Comparison of ENCODE assay signal across 8 mouse cellular contexts in the genomic region with DNA sequence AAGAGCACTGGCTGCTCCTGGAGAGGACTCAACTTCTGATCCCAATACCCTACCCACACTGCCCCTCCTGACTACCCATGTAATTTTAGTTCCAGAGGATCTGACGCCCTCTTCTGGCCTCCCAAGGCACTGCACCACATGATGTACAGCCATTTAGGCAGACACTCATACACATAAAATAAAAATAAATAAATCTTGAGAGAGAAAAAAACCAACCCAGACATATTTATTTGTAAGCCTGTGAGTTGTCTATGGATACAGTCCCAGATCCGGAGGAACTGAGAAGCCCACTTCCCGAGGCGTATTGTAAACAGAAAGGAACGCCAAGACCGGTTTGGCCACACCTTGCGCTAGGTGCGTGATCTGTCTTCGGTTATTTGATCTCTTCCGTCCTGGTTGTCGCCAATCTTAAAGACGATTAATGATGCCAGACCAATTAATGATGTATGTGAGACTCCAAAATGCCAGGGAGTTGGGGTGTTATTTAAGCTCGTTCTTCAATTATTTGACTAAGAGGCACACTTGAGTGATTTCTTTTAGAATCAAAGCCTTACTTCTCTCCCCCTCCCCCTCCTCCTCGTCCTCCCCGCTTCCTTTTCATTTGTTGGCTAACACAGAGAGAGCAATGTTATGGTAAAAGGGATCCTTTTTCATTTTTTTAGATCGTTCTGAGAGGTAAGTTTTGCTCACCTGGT.
DNase-seq lines count a peak whose midpoint lies in the region; ATAC-seq lines count a peak whose summit lies in the region.

No protein-coding gene starts in this region.

- peak overlapping the region; percentile 35 for H3K4me2 ChIP-seq in embryonic facial prominence, embryonic 15.5 days (replicated peaks)
- peak overlapping the region; percentile 54 for H3K4me2 ChIP-seq in kidney, embryonic 15.5 days
- peak overlapping the region; percentile 58 for H3K4me2 ChIP-seq in stomach, embryonic 16.5 days (ENCODE audit: low read depth, low read length)

- H3K36me3 ChIP-seq in embryonic facial prominence, embryonic 15.5 days, result no peaks in the 10 kb centered on the region
- H3K36me3 ChIP-seq in kidney, embryonic 15.5 days, result no peaks in the 10 kb centered on the region
- H3K36me3 ChIP-seq in stomach, embryonic 16.5 days (ENCODE audit: control insufficient read depth, insufficient read depth, low read length), result no peaks in the 10 kb centered on the region

- peak; percentile 33 for DNase-seq in right cerebral cortex, postnatal 4 days
- DNase-seq in right cerebral cortex, adult 2 months (ENCODE audit: low spot score in 2 of 2), result no peak
- no peak for DNase-seq in adrenal gland, adult 18-20 months (ENCODE audit: low spot score in 2 of 2)
- DNase-seq in right cerebral cortex, adult 18-20 months, result no peak

- no peaks in the 10 kb centered on the region for H3K27me3 ChIP-seq in embryonic facial prominence, embryonic 15.5 days
- H3K27me3 ChIP-seq in kidney, embryonic 15.5 days, result no peaks in the 10 kb centered on the region
- no peaks in the 10 kb centered on the region for H3K27me3 ChIP-seq in stomach, embryonic 16.5 days (ENCODE audit: control insufficient read depth, insufficient read depth, low read length)

- no peak for ATAC-seq in embryonic facial prominence, embryonic 15.5 days (ENCODE audit: insufficient number of reproducible peaks, low FRiP score, low TSS enrichment, low read depth)
- ATAC-seq in kidney, embryonic 15.5 days (replicated peaks; ENCODE audit: low FRiP score), result peak; percentile 49
- peak; percentile 75 for ATAC-seq in megakaryocyte, adult 5-6 weeks (ENCODE audit: poor library complexity, severe bottlenecking)
- ATAC-seq in stomach, embryonic 16.5 days (ENCODE audit: insufficient read depth, low FRiP score), result no peak; the same call in 1 of the 2 replicates

- peaks cover 17% of the 10 kb centered on the region for H3K4me1 ChIP-seq in embryonic facial prominence, embryonic 15.5 days
- peaks cover 47% of the 10 kb centered on the region for H3K4me1 ChIP-seq in kidney, embryonic 15.5 days
- H3K4me1 ChIP-seq in stomach, embryonic 16.5 days (ENCODE audit: control insufficient read depth, insufficient read depth, low read length), result peaks cover 27% of the 10 kb centered on the region

- H3K4me3 ChIP-seq in embryonic facial prominence, embryonic 15.5 days (replicated peaks), result peak overlapping the region; percentile 19
- peak overlapping the region; percentile 31 for H3K4me3 ChIP-seq in kidney, embryonic 15.5 days (replicated peaks)
- H3K4me3 ChIP-seq in stomach, embryonic 16.5 days (replicated peaks; ENCODE audit: low read length), result peak overlapping the region; percentile 36

- H3K9ac ChIP-seq in embryonic facial prominence, embryonic 15.5 days, result no peak overlapping the region
- H3K9ac ChIP-seq in kidney, embryonic 15.5 days, result peak overlapping the region; percentile 14
- H3K9ac ChIP-seq in stomach, embryonic 16.5 days (ENCODE audit: low read length), result peak overlapping the region; percentile 65

- H3K9me3 ChIP-seq in embryonic facial prominence, embryonic 15.5 days (replicated peaks), result no peaks in the 10 kb centered on the region
- H3K9me3 ChIP-seq in kidney, embryonic 15.5 days (replicated peaks), result 0 out of 2 replicates have a peak, but pooled peaks cover 4% of the 10 kb centered on the region
- 0 out of 2 replicates have a peak, but pooled peaks cover 2% of the 10 kb centered on the region for H3K9me3 ChIP-seq in stomach, embryonic 16.5 days (replicated peaks; ENCODE audit: control insufficient read depth, low read length)

- peak overlapping the region; percentile 76; the same call in 1 of the 2 replicates for H3K27ac ChIP-seq in embryonic facial prominence, embryonic 15.5 days (replicated peaks)
- H3K27ac ChIP-seq in kidney, embryonic 15.5 days, result peak overlapping the region; percentile 92
- H3K27ac ChIP-seq in stomach, embryonic 16.5 days (ENCODE audit: low read length), result peak overlapping the region; percentile 89

- 18% methylated on average over 16 of the region's 16 CpGs for WGBS in embryonic facial prominence, embryonic 15.5 days
- 13% methylated on average over 16 of the region's 16 CpGs for WGBS in kidney, embryonic 15.5 days
- WGBS in stomach, embryonic 16.5 days, result 11% methylated on average over 16 of the region's 16 CpGs

Comparison
In these comparisons a context has a peak if more than half of its experiments do, and no peak if none do; other contexts are left out.
1. ATAC-seq: peak in kidney, embryonic 15.5 days (single experiment) and megakaryocyte, adult 5-6 weeks (single experiment); none in embryonic facial prominence, embryonic 15.5 days (single experiment) and stomach, embryonic 16.5 days (single experiment).
2. Peak in every context shown above with its lines, with median percentiles within 50 percentile points of each other: H3K27ac ChIP-seq, H3K4me2 ChIP-seq and H3K4me3 ChIP-seq.